Mouse (Mus musculus) hindbrain, embryonic 13.5 days (tissue): ENCODE results near the gene Gsk3a. TPM values are rescaled to one million over a fixed set of nuclear protein-coding genes. Genes with fewer than 3 reads are reported as not detected.

Experiments used
- ATAC-seq: fragments of 200-750 bp; cut with Nextera tagmentation; 2 replicates; pipeline ENCODE4 v1.8.0; 2017; ENCODE audit warnings: moderate TSS enrichment; ENCODE audit not compliant: low FRiP score
- H3K27ac ChIP-seq: fragments of 300-500 bp; sonication (generic); 2 replicates; pipeline ENCODE4 v1.5.1; 2015; ENCODE audit warnings: inconsistent platforms, mild to moderate bottlenecking, moderate library complexity
- H3K27me3 ChIP-seq: fragments of 300-500 bp; sonication (generic); 2 replicates; pipeline ENCODE4 v1.6.1; 2015; ENCODE audit warnings: mild to moderate bottlenecking, inconsistent platforms
- H3K36me3 ChIP-seq: fragments of 300-500 bp; sonication (generic); 2 replicates; pipeline ENCODE4 v1.6.1; 2015; ENCODE audit warnings: mild to moderate bottlenecking, inconsistent platforms
- H3K4me1 ChIP-seq: fragments of 300-500 bp; sonication (generic); replicated peaks from 2 replicates; pipeline ENCODE4 v1.6.1; 2015; ENCODE audit warnings: inconsistent platforms
- H3K4me2 ChIP-seq: fragments of 300-500 bp; sonication (generic); 2 replicates; pipeline ENCODE4 v1.6.1; 2015; ENCODE audit warnings: inconsistent platforms, mild to moderate bottlenecking, moderate library complexity
- H3K4me3 ChIP-seq: fragments of 300-500 bp; sonication (generic); 2 replicates; pipeline ENCODE4 v1.5.1; 2015; ENCODE audit warnings: mild to moderate bottlenecking, inconsistent platforms
- H3K9ac ChIP-seq: fragments of 300-500 bp; sonication (generic); 2 replicates; pipeline ENCODE4 v1.6.1; 2015; ENCODE audit warnings: mild to moderate bottlenecking, inconsistent platforms
- H3K9me3 ChIP-seq: fragments of 300-500 bp; sonication (generic); 2 replicates; pipeline ENCODE4 v1.6.1; 2016; ENCODE audit warnings: inconsistent platforms
- WGBS: fragments of 180-500 bp; shearing (Covaris S2); methylation state at CpG from one replicate; pipeline ENCODE4 v1.1.7; 2015; 5-methylcytosine and 5-hydroxymethylcytosine counted together
- polyA plus RNA-seq: library from polyadenylated mRNA; unstranded; fragments of >200 nt; fragmentation: Nextera tagmentation; extraction: Ambion mirVana; gene quantifications from 2 replicates; pipeline ENCODE4 v1.2.1, GENCODE M21; 2015

Gene Gsk3a
- polyA plus RNA-seq, 1 experiment from 2014 or later: 14.6 TPM

DNA sequence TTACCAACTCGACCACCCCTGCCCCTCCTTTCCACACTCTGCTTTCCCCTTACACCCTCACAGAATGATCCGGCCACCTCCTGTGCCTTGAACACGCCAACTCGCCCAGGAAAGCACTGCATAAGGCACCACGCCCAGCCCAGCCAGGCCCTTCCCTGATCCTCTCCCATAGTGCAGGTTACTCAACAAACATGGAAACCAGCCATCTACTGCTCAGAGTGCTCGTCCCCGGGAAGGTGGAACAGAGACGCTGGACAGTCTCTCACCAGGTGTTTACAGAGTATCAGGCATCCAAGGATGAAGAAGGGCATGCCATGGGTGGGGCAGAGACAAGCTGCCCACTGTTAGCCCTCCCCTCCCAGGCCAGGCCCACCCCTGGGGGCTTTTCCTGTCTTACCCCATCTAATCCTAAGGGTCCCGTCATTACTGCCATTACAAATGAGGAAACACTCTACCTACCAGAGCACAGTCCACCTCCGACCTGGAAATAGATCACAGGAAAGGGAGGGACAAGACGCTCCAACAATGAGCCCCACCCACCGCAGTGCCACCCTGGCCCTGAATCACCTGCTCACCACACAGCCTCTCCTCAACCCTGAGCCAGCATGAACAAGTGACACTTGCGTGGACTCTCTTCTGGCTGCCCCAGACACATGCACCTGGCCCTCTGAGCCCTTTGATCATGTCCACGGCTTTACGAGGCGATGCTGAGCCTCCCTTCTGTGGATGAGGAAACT, 31.4 kb downstream of the Gsk3a start:
- H3K36me3 ChIP-seq: peaks cover 88% of the 10 kb centered on the region
- H3K9ac ChIP-seq: no peak overlapping the region
- H3K4me1 ChIP-seq: no peaks in the 10 kb centered on the region
- H3K27ac ChIP-seq: no peak overlapping the region
- H3K27me3 ChIP-seq: no peaks in the 10 kb centered on the region
- no peaks in the 10 kb centered on the region for H3K9me3 ChIP-seq
- H3K4me3 ChIP-seq: no peak overlapping the region
- ATAC-seq: no peak
- WGBS: 92% methylated on average over 16 of the region's 16 CpGs
- H3K4me2 ChIP-seq: no peak overlapping the region

DNA sequence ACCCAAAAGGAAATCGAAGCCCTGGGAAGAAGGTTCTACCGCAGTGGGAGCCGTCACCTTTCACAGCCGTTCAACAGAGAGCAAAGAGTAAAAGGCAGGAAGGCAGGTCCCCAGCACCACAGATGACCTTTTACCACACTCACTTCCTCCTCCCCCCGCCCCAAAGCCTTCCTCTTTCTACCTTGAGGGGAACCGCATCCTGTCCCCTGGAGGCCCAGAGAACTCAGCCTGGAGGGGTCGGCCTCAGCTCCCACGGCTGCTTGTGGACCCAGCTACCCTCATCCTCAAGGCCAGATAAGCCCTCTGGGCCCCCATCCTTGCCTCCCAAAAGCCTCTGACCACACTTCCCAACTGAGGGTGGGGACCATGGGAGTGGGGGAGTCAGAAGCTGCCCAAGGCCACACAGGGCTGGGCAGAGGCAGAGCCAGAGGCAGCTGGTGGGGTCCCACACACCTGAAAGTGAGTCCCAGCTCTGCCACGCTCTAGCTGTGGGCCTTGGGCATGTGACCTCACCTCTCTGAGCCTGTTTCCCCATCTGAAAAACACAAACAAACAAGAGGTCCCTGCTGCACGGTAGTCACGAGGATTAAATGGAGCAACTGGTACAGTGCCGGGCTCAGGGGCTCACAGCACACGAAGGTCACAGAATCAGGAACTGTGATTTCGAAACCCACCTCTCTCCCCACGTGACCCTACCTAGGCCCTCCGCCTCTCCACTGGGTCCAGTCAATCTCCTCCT, 32.1 kb downstream of the Gsk3a start:
- WGBS: 86% methylated on average over 16 of the region's 16 CpGs
- Histone ChIP-seq H3K27ac (no peak overlapping the region), H3K9me3 (no peaks in the 10 kb centered on the region), H3K36me3 (peaks cover 84% of the 10 kb centered on the region), H3K9ac (no peak overlapping the region), H3K27me3 (no peaks in the 10 kb centered on the region), H3K4me1 (no peaks in the 10 kb centered on the region), H3K4me3 (no peak overlapping the region), H3K4me2 (no peak overlapping the region)
- ATAC-seq: no peak

DNA sequence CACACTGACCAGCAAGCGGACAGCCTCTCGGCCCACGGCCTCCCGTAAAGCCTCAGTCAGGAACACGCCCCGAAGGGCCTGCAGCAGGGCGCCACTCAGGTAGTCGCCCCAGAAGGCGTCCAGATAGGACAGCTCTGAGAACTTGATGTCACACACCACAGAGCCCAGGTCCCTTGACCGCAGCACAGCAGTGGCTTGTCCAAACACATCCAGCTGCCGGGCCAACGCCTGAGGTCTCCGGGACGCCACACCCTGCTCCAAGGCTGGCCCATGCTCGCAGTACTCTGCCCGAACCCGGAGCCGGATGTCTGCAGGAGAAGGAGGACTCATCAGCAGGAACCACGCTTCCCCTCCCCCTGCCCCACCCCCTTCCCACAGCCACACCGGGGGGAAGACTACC, 34.0 kb downstream of the Gsk3a start:
- H3K36me3 ChIP-seq: peaks cover 68% of the 10 kb centered on the region
- WGBS: 90% methylated on average over 20 of the region's 20 CpGs
- ATAC-seq: no peak

DNA sequence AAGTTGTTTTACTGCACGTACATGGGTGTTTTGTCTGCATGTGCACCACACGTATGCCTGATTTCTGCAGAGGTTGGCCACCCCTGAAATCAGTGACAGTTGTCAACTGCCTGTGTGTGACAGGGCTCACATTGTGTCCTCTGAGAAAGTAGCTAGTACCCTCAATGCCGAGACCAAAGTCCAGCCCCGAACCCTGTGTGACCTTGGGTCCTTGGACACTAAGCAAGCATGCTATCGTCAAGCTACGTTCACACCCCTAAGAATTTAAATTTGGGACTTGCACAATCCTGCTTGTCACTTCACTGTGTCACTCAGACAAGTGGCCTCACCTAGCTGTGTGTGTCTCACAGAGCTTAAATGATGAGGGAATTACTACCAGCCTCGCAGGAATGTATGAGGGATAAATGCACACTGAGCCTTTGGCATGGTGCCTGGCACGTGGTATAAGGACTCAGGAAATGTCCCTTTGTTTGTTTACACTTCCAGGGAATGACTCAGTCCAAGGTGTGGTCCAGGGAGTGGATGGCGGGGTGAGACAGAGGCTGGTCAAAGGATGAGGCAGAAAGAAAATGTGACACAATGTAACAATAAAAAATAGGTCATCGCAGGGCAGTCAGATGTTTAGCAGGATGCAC, 40.1 kb downstream of the Gsk3a start:
- 74% methylated on average over 10 of the region's 10 CpGs for WGBS

More for the DNA sequence above, 34.0 kb downstream of the Gsk3a start:
- H3K27me3 ChIP-seq: no peaks in the 10 kb centered on the region
- no peak overlapping the region for H3K9ac ChIP-seq
- no peaks in the 10 kb centered on the region for H3K4me1 ChIP-seq
- H3K4me3 ChIP-seq: no peak overlapping the region
- H3K27ac ChIP-seq: no peak overlapping the region
- no peak overlapping the region for H3K4me2 ChIP-seq
- peaks cover 6% of the 10 kb centered on the region; the same call in 1 of the 2 replicates for H3K9me3 ChIP-seq

DNA sequence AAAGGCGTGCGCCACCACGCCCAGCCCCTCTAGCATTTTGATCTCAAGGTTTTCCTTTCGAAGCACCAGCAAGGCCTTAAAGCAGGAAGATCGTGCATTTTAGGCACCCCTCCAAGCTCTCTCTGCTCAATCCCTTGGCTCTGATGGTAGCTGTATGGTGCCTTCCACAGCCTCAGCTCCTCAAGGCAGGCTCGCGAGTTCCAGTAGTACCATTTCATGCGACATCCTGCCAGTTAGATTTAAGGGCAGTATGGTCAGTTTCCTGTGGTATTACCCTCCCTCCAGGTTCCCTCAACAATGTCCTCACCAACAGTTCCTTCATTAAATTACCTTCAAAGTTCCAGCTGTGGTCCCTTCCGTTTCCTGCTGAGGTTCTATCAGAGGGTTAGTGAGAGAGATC, 41.5 kb downstream of the Gsk3a start:
- H3K9me3 ChIP-seq: peaks cover 6% of the 10 kb centered on the region; the same call in 1 of the 2 replicates
- H3K36me3 ChIP-seq: peaks cover 5% of the 10 kb centered on the region
- H3K4me3 ChIP-seq: no peak overlapping the region
- H3K4me2 ChIP-seq: no peak overlapping the region
- H3K9ac ChIP-seq: no peak overlapping the region
- H3K27ac ChIP-seq: no peak overlapping the region
- 91% methylated on average over 9 of the region's 9 CpGs for WGBS
- H3K4me1 ChIP-seq: no peaks in the 10 kb centered on the region
- no peak for ATAC-seq
- no peaks in the 10 kb centered on the region for H3K27me3 ChIP-seq

More for the DNA sequence above, 40.1 kb downstream of the Gsk3a start:
- no peaks in the 10 kb centered on the region for H3K4me1 ChIP-seq
- H3K9ac ChIP-seq: no peak overlapping the region
- no peaks in the 10 kb centered on the region for H3K27me3 ChIP-seq
- H3K4me2 ChIP-seq: no peak overlapping the region
- ATAC-seq: no peak
- peaks cover 6% of the 10 kb centered on the region; the same call in 1 of the 2 replicates for H3K9me3 ChIP-seq
- no peak overlapping the region for H3K27ac ChIP-seq
- H3K4me3 ChIP-seq: no peak overlapping the region
- H3K36me3 ChIP-seq: peaks cover 18% of the 10 kb centered on the region

DNA sequence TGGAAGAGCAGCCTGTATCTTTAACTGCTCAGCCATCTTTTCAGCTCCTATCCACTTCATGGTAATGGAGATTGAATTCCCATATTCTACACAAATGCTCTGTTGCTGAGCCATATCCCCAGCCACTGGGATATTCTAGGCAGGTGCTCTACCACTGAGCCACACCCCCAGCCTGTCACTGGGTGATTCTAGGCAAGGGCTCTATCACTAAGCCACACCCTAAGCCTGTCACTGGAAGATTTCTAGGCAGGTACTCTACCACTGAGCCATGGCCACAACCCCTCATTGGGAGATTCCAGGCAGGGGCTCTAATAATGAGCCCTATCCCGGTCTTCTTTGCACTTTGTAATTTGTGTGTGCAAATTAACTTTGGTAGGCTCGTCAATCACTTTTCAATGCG, 42.5 kb downstream of the Gsk3a start:
- Histone ChIP-seq H3K9me3 (peaks cover 6% of the 10 kb centered on the region; the same call in 1 of the 2 replicates), H3K27me3 (no peaks in the 10 kb centered on the region), H3K4me3 (no peak overlapping the region), H3K36me3 (peaks cover 3% of the 10 kb centered on the region; the same call in 1 of the 2 replicates), H3K9ac (no peak overlapping the region), H3K4me2 (no peak overlapping the region), H3K27ac (no peak overlapping the region), H3K4me1 (no peaks in the 10 kb centered on the region)
- ATAC-seq: no peak
- WGBS: 75% methylated on average over 3 of the region's 3 CpGs

DNA sequence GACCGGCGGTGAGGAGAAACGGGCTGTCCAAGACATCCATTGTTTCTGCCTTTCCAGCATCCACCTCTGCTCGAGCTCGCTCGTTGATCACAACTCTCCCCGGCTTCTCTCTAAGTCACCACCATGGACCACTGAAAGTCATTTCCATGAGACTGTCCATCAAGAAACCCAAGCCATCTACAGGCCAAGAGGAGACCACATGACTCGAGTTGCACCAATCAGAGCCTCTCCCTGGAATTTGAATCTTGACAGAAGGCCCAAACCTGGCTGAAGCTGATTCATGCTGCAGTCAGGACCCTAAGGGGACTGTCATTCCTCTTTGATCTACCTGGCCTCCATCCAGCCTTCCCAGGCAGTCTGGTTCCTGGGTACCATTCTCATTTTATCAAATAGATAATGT, 45.5 kb downstream of the Gsk3a start:
- no peak overlapping the region for H3K4me2 ChIP-seq
- no peak overlapping the region for H3K9ac ChIP-seq
- no peak overlapping the region for H3K4me3 ChIP-seq
- WGBS: 80% methylated on average over 8 of the region's 8 CpGs
- H3K9me3 ChIP-seq: no peaks in the 10 kb centered on the region
- H3K4me1 ChIP-seq: no peaks in the 10 kb centered on the region
- peaks cover 3% of the 10 kb centered on the region; the same call in 1 of the 2 replicates for H3K27me3 ChIP-seq
- H3K36me3 ChIP-seq: no peaks in the 10 kb centered on the region
- no peak for ATAC-seq
- H3K27ac ChIP-seq: 0 out of 2 replicates have a peak overlapping the region, but pooled peaks have one; percentile 8

DNA sequence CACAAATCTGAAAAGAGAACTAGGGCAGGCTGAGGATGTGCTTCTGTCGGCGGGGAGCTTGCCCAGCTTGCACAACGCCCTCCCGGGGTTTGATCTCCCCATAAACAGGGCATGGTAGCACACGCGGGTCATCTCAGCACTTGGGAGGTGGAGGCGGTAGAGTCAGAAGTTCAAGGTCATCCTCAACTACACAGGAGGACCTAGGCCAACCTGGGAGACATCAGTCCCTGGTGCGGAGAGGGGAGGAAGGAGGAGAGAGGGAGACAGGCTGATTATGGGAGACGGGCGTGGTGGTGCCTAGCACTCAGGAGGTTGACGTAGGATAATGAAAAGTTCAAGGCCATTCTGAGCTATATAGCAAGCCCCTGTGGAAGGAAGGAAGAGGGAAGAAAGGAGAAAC, 46.8 kb downstream of the Gsk3a start:
- no peak overlapping the region for H3K4me3 ChIP-seq
- H3K27ac ChIP-seq: no peak overlapping the region
- H3K36me3 ChIP-seq: no peaks in the 10 kb centered on the region
- H3K9me3 ChIP-seq: no peaks in the 10 kb centered on the region
- no peaks in the 10 kb centered on the region for H3K4me1 ChIP-seq
- no peak overlapping the region for H3K9ac ChIP-seq
- H3K4me2 ChIP-seq: no peak overlapping the region
- 93% methylated on average over 11 of the region's 11 CpGs for WGBS
- ATAC-seq: no peak
- peaks cover 5% of the 10 kb centered on the region; the same call in 1 of the 2 replicates for H3K27me3 ChIP-seq

DNA sequence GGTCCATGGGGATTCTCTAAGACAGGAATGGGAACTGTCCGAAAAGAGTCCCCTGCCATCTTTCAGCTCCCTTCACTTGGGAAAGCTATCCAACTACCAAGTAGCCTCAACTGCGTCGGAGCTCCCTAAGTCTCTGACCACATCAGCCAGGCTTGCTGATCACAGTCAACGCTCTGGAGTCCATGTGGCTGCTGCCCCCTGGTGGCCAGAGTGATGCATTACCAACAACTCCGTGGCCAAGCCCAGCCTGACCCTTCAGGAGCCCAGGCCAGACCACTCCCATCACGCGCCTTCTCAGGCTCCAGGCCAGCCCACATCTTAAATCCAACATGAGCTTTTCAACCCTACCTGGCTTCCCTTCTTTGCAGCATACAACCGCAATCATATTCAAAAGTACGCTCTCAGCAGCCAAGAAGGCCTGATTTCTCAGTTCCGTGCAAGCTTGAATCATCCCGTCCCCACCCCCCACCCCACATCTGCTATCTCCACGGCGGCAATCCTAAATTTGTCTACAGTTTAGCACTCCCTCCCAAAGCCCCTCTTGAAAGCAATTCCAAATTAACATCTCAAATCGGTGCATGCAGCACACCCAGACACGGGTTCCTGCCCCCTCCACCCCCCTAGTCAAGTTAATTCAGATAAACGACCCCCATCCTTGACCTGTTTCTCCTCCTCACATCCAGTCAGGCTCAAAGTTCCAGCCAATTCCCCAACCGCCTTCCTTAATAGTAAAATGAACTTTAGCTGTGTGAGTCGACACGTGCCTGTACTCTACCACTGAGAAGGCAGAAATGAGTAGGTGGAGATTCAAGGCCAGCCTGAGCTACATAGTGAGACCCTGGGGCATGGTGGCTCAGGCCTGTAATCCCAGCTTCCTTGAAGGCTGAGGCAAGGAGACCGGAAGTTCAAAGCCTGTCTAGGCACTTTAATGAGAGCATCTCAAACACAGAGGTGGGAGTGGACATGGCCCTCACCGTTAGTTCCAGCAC, 49.7 kb downstream of the Gsk3a start:
- no peak overlapping the region for H3K27ac ChIP-seq
- WGBS: 30% methylated on average over 21 of the region's 21 CpGs
- peak overlapping the region; percentile 13; the same call in 1 of the 2 replicates for H3K4me2 ChIP-seq
- no peaks in the 10 kb centered on the region for H3K4me1 ChIP-seq
- no peak overlapping the region for H3K4me3 ChIP-seq
- no peak overlapping the region for H3K9ac ChIP-seq
- peak; percentile 82 for ATAC-seq
- no peaks in the 10 kb centered on the region for H3K36me3 ChIP-seq
- H3K27me3 ChIP-seq: peaks cover 24% of the 10 kb centered on the region
- no peaks in the 10 kb centered on the region for H3K9me3 ChIP-seq

DNA sequence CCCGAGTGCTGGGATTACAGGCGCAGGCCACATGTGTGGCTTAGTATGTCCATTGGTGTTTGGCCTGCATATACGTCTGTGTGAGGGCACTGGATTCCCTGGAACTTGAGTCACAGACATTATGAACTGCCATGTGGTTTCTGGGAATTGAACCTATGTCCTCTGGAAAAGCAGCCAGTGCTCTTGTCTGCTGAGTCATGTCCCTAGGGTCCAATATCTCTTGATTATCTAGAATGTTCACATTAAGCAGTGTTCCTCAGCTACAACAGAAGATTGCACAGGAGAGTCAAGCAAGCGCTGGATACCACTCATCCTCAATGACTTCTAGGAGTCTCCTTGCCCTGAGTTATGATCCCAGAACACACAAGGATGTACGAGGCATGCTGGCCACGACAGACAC, 53.6 kb downstream of the Gsk3a start:
- WGBS: 79% methylated on average over 6 of the region's 6 CpGs
- peaks cover 51% of the 10 kb centered on the region for H3K27me3 ChIP-seq

DNA sequence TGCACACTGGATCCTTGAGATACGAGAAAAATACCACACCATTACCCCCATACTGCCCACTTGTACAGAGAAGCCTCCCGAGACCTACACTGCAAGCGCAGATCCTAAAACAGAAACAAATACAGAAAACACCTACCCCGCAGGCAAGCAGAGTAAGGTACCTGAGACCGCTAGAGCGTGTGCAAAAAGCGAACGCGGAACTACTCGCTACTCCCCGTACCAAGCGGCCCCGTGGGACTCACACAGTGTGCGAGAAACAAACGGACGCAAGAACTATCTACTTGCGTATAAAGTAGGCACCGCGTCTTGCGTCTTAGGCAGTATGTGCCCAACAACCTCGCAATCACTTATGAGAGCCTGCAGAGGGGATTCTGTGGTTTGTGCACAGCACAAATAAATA, 55.8 kb downstream of the Gsk3a start:
- Histone ChIP-seq H3K9me3 (no peaks in the 10 kb centered on the region), H3K9ac (peak overlapping the region; percentile 49), H3K36me3 (no peaks in the 10 kb centered on the region), H3K4me3 (peak overlapping the region; percentile 68), H3K27me3 (peaks cover 54% of the 10 kb centered on the region), H3K4me1 (peaks cover 39% of the 10 kb centered on the region), H3K27ac (no peak overlapping the region), H3K4me2 (peak overlapping the region; percentile 84)
- WGBS: 3% methylated on average over 21 of the region's 21 CpGs
- ATAC-seq: no peak

More for the DNA sequence above, 53.6 kb downstream of the Gsk3a start:
- Histone ChIP-seq H3K36me3 (no peaks in the 10 kb centered on the region), H3K4me1 (peaks cover 23% of the 10 kb centered on the region), H3K9ac (no peak overlapping the region), H3K27ac (no peak overlapping the region), H3K4me3 (no peak overlapping the region), H3K9me3 (no peaks in the 10 kb centered on the region), H3K4me2 (no peak overlapping the region)
- ATAC-seq: no peak
